Mouse (Mus musculus) monocyte, adult 2 months (primary cell): ENCODE measurements around the gene Klrd1.
"Not testable (repeated sequence)": the region's sequence is repeated elsewhere in the genome, so short reads cannot be mapped to it uniquely, and the experiment has no call there.

ENCODE experiments used
- DNase-seq, 2 experiments: peaks; one replicate each; pipeline ENCODE4 v3.0.0; 2022; ENCODE audit warnings: low spot score in 2 of 2, low read depth in 1 of 2

The Klrd1 gene

DNA sequence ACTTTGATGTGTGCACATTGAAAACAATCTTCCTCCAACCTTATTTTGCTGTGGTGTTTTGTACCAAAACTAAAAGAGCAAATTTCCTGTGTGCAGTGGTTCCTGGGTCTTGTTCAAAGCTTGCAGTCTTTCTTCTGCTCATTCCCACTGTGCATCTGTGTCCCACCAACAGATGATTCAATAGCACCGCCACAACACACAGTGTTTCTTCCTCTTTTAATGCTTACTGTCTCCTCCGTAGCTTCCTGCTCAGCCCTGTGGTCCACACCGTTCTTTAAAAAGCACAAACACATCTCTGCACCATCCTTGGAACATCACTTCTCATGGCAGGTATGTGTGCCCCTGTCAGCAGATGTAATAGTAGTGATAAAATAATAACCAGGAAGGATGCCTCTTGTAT lies at the start of gene Klrd1:
Klrd1 (plus strand) TSS at position 275 of the 400 bp plus-strand sequence.
- DNase-seq = no peak

DNA sequence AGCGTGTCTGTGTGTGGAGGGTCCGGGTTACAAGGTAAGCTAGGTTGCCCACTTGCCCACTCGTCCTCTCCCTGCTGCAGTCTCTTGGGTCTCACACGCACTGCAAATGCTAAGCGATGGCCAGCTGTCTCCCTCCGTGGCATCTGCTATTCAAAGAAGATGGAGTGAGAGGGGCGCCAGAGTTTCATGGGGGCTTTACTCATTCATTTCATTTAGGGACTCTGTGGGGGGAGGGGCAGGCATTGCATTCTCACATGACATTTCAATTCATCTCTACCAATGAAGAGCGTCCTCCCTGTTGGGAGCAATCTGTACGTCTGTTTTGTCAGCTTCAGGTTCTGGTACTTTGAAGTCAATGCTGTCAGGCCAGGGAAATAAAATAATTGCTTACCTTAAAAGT lies 49.7 kb upstream of the Klrd1 start:
- DNase-seq = no peak

DNA sequence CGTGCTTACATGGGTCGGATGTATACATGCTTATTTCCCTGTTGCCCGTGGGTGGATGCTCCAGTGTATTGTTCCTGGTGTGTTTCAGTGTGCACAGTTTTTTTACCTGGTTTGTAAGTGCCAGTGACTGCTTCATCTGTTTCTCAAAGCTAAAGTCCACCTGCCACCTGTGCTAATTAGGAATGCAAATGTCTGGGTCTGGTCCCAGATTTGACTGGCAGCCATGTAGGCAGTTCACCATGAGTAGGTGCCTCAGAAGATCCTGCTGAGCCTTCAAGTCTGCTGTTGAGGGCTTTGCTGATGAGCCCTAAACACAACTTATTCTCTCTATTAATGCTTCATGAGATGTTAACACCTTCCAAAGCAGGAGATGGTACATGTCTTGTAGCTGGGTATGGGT lies 49.0 kb upstream of the Klrd1 start:
- no peak for DNase-seq

DNA sequence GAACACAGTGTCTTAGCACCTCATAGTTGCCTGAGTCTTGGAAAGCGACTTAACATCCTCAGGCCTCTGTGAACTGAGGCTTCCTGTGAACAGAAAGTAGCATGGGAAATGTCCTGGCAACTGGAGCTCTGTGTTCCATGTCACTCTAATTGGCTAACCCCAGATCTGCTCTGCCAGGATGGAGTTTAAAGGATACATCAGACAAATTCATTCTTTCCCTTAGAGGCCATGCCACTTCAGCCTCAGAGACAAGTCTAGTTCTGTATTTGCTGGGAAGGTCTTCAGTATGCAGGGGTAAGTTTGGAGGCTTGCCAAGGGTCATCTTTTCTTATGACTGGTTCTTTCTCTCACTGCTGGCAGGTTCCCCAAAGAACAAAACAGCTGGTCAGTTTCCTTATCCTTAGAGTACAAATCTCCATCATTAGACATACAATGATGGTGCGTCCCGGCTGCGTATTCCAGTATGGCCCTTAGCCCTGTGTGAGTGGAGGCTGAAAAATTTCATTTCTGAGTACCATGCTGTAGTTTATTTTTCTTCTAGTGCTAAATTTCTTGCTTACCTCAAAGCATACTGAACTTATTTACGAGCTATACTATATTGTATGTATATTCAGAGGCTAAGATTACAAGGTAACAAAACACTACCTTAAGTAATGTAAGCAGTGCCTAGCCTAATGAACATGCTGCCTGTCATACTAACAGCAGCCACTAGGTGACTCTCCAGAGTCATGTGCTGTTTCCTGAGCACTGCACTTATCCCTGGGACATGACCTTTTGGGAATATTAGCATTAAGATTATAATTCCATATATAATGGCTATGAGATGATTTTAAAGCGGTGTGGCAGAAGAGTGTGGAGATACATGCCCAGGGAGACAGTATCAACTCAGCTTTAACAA lies 47.6 kb upstream of the Klrd1 start:
- DNase-seq = no peak

DNA sequence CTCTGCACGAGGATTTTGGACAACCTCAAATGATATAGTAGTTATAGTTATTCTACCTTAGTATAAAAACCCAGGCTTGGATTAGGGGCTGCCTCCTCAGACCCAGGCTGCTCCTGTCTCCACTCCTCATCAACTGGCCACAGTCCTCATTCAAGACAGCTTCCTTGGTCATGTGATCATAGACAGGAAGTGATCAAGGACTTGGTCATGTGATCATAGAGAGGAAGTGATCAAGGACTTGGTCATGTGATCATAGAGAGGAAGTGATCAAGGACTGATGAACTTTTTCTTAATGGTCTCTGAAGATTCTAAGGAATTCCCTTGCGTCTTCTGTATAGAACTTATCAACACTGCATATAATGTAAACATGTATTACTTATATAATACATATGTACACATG lies 44.3 kb upstream of the Klrd1 start:
- no peak for DNase-seq

DNA sequence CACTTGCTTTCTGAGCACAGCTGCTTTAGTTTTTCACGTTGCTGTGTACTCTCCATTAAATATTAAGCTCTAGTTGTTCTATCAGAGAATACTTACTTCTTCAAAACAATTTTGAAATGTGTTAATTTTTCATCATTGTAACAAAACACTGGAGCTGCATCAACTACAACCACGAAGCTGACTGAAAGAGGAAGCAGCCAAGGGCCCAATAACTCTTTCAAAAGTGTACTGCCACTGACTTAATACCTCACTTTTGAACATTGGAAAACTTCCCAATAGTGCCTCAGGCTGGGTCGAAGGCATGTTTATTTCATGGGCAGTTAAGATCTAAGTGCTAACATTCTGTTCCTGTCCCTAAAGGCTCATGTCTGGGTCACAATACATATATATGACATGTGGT lies 43.6 kb upstream of the Klrd1 start:
- no peak for DNase-seq

DNA sequence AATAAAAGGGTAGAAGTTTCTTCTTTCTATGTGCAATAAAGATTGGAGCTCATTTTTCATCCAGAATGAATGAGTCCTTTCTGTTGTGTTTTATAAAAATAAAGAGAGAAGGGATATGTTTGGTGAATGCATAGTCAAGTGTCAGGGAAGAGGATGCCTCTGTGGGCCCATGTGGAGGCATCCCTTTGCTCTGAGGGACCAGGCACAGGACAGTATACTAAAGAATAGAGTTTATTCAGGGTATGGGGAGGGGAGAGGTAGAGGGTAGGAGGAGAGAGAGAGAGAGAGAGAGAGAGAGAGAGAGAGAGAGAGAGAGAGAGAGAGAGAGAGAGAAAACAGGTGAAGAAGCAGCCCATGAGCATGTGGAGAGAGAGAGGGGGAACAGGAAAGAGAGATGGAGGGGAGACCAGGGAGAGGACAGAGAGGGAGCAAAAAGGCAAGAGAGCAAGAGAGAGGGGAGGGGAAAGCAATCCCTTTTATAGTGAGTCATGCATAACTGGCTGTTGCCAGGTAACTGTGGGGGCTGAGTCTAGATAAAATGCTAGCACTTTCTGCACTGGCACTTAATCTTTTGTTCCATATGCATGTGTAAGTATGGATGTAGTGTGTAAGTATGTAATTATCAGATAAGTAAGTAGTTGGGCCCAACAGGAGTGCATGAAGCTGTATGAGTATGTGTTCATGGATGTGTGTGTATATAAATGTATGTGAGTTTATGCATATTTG lies 34.1 kb upstream of the Klrd1 start:
- DNase-seq = no peak

DNA sequence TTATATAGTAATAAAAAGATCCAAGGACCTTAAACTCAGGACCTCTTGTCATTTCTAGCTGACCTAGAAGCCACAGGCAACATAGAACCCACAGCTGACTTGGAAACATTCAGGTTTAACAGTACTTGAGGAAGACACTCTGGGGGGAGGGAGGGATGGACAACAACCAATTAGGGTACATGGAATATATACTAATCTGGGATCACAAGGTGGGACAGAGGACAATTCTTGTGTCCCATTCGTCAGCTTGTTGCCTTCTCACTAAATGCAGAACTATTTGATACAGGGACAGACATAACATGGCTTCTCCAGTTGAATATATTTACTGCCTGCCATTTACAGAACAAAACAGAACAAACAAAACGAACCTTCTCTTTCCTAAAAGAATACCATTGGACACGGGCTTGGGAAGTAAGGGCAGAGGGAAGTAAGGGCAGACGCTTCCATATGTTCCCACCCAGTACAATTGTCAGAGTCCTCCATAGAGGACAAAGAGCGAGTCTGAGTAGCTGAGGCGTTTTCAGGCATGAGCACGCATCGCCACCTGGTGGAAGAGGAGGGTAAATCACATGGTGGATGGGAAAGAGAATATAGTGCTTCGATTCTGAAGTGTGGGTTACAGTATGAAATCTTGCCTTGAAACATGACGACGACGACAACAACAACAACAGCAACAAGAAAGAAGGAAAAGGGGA lies 32.5 kb upstream of the Klrd1 start:
- peak in 1 of 2 experiments; percentile 34 for DNase-seq

DNA sequence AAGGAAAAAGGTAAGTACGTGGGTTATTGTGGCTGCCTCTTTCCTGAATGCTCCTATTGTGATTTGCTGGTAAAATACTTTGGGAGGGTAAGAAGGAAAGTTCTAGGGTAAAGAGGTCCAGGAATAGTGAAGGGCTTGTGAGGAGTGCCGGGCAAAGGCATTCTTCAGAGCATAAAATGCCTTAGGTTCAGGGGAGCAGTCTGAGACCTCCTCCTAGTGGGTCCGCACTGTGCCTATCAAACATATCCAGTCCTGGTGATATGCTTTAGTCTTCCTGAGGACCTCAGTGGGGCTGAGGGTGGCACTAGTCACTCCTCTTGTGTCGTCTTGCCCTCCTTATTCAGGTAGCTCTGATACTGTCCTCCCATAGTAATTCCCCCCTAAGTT lies 31.9 kb upstream of the Klrd1 start:
- DNase-seq = no peak

DNA sequence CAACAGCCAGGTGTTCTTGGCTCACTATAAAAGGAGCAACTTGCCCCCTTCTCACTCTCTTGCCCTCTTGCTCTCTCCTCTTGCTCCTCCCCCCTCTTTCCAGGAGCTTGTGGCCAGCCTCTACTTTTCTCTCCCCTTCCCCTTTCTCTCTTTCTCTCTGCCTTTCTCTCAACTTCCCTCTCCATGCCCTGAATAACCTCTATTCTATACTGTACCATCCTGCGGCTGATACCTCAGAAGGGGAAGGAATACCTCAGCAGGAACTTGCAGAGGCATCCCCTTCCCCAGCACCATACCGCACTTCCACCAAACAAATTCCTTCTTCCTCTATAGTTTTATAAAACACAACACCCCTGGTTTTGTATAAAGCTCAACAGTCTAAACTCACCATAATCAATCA lies 26.3 kb upstream of the Klrd1 start:
- DNase-seq = no peak

DNA sequence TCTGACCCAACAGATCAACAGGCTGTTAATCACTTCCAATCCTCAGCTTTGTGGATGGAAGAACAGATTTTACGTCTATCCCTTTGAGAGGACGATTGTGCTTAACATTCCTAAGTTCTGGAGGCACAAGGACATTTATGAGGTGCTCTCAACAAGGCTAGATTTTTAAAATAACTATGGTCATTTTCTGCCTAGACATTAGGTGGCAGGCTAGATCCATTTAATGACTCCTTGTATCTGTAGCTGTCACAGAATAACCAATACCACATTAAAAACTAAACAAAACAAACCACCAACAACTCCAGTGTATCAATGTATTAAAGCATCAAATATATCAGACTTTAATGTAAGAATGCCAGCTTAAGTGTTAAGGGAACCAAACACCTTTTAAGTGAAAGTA lies 16.3 kb upstream of the Klrd1 start:
- no peak for DNase-seq

DNA sequence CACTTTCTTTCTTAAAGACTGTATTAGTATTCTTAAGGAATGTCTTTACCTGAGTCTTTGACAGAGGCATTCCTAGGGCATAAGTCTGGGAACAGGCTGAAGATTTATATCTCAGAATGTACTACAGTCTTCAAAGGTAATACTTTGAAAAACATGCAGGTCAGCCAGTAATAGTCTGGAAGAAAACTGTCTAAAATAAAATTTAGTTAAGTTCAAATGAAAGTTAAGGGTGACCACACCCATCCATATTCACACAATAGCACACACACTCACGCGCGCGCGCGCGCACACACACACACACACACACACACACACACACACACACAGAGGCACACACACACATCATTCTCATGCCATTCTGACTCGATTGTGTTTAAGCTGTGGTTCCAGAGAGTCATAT lies 14.0 kb upstream of the Klrd1 start, which contains the start of gene Klre1:
Klre1 (plus strand) TSS at position 301 of the 400 bp plus-strand sequence.
- no peak for DNase-seq

DNA sequence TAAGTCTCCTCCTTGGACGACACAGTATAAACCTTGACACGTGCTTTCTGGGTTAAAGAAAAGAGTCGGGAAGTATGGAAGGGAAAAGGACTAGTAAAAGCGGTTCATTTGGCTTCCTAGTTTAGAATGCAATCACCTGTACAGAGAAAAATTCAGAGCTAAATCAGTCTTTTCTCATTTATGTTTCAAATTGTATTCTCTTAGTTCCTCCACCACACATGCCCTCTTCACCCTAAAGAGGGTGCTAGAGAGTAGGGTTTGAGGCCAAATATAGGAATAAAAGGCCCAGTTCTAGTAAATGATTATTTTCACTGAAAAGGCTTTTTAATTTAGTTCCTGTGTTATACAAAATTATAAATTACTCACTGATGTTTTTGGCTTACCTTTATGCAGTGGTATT lies 10.3 kb upstream of the Klrd1 start:
- DNase-seq = no peak

DNA sequence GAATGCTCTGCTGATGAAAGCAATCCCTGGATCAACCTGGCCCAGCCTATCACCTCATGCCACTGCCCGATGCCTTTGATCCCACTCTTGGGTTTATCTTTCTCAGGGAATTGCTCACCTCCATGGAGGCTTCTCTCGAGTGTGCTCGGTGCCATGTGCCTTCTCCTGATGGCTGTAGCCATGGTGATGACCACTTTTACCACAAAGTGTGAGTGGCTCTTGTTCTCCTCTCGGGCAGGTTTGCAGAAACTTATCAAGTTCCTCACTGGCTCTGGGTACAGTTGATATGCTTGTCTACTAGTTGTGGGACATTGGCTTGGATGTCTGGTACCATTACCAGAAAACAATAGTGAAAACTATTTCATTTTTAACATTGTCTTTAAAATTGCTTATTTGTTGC lies 9.7 kb upstream of the Klrd1 start:
- DNase-seq = no peak

DNA sequence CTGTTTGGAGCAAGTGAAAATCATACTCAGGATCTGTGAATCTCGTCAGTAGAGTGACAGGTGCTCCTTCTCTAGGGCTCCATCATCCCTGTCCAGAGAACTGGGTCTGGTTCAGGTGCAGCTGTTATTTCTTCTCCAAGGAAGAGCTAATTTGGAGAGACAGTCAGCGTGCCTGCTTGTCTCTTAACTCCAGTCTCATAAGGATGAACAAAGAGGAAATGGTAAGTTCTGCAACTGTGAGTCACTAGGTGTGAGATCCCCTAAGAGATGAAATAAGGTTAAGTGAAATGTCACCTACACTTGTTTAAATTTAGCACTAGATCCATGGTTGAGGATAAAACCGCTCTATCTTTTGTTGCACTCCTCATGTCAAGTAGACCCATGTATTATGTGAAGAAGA lies 8.6 kb upstream of the Klrd1 start:
- no peak for DNase-seq

DNA sequence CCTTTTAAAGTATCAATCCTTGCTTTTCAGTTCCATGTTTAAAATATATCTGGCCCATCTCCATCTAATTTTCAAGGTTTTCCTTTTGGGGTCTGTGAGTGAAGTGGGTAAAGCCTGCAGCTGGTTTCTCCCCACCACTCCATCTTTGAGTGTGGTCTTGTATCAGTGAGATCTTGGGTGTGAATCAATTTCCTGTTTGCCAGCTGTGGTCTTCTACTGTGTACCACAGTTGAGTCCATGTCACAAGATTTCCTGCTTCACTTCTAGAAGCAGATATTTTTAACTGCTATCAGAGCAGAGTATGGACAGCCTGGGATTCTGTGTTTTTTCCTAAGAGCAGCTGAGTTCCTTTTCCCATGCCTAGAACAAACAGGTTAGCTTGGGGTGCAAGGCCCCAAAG lies 16.8 kb downstream of the Klrd1 start:
- DNase-seq = no peak

DNA sequence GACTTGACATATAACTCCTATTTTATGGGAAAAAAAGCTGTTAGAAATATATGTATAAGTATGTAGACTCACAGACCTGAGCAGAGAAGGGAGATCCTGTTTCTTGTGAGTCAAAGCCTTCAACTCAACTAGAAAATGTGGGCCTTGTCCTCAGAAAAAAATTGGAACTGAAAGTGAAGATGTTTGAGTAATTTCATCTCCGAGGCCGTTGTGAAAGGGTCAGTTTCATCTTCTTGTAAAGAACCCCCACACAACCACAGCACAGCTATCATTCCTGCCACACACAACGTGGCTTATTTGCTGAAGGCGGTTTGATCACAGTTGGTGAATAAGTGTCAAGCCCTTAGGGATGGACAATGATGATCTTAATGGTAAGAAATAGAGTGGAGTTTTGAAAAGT lies 32.2 kb downstream of the Klrd1 start, which contains the start of gene Klrk1:
Klrk1 (minus strand) TSS at position 130 of the 400 bp plus-strand sequence.
- no peak for DNase-seq

DNA sequence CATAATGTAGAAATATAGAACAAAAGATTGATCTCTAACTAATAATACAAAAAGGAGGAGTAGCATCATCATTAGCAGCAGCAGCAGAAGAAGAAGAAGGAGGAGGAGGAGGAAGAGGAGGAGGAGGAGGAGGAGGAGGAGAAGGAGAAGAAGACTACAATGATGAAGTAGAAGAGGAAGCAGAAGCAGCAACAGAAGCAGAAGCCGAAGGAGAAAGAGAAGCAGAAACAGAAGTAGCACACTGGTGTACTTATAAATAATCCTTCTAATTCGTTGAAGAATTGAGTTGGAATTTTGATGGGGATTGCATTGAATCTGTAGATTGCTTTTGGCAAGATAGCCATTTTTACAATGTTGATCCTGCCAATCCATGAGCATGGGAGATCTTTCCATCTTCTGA lies 39.5 kb downstream of the Klrd1 start:
- DNase-seq = not testable (repeated sequence)

DNA sequence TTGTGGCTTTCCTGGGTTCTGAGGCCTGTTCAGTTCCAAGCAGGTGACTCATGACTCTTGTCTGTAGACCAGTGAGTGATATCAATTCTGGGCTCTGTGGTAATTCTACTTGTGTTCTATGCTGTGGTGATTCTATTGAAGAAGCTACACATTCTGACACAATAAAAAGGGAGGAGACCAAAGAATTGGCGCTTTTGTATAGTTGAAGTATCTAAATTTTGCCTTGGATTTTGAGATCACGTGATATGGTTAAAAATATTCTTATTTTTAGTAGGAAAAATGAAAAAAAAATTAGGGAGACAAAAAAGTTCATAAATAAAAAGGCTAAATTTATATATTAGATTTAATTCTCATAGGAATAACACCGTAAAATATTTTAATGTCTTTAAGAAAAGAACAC lies 51.7 kb downstream of the Klrd1 start, which contains the start of gene Klrc3:
Klrc3 (minus strand) TSS at position 101 of the 400 bp plus-strand sequence.
- DNase-seq = not testable (repeated sequence)

DNA sequence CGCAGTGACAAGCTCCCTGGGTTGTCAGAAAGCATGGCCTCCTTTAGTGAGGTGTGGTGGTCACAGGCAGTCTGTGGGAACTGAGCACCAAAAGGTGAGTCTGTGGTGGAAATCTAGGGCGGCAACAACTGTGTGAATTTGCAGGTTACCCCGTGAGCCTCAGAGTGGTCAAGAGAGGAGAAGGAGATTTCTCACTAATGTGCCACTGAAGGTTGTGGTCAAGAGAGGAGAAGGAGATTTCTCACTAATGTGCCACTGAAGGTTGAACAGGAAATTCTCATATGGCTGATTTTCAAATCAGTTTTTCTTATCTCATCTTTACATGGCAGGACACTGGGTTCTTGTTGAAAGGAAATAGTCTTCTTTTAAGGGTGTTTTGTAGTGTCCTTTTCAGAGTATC lies 52.5 kb downstream of the Klrd1 start:
- not testable (repeated sequence) for DNase-seq
